Mouse (Mus musculus): ENCODE data around the gene Syngap1.
"Not testable (repeated sequence)": the region's sequence is repeated elsewhere in the genome, so short reads cannot be mapped to it uniquely, and the experiment has no call there.

The Syngap1 gene

DNA sequence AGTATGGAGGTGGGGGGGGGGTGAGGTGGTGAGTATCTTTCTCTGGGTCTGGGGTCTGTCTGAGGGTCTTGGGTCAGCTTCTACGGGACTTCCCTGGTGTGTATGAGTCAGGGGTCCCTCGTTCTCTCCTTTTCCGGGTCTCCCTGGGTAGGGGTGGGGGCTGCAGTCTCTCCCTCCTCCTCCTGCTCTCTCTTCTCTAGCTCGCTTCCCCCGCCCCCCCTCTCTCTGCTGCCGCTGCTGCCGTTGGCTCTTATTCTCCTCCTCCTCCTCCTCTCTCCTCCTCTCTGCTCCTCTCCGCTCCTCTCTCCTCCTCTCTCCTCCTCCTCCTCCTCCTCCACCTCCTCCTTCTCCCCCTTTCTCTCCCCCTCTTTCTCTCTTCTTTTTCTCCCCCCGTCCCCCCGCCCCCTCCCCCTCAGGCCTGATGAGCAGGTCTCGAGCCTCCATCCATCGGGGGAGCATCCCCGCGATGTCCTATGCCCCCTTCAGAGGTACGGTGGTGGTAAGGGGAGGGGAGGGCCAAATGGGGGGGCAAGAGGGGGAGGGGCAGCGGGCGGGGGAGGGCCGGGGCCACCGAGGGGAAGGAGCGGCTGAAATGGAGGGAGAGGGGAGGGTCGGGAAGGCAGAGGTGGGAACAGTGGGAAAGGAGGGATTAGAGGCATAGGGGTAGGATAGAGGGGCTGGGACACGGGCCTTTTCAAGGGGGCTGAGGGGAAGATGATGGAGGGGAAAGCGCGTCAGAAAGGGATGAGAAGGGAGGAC lies at the start of gene Syngap1:
Gene Syngap1, plus strand, starts transcription at position 223 of the 759 bp plus-strand sequence.
- peak; percentile 55 to 76 for DNase-seq (ENCODE audit: inconsistent age in 2 of 2, low spot score in 1 of 2)

DNA sequence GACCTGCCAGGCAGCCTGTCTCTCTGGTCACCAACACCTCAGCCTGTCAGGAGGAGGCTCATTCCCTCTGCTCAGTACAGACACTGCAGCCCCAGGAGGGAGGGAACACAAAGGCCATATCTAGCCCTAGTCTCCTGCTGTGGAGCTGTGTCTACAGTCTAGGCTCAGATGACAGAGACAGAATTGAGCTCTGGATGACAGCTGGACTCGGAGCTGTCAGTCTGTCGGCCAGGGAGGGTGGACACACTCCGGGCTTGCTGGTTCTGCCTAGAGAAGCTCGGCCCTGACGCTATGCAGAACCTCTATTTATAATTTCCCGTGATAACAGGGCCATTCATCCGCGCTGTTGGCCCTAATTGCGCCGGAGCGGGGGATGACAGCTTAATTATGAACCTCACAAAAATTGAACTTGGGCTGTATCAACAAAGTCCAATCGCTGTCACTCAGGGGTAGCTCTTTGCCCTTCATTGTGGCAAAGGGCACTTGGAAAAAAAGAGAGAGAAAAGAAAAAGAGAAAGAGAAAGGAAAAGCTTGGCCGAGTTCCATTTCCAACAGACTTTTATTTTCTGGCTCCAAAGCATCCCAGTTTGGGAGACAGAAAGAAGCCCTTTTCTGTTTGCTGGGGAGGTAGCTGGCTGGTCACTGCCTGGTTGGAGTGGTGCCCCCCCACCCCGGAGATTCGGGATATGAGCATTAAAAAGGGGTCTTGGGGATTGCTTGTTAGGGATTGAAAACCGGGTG lies 48.2 kb upstream of the Syngap1 start:
- DNase-seq (ENCODE audit: inconsistent age in 2 of 2, low spot score in 1 of 2) = peak in 1 of 2 experiments; percentile 40

DNA sequence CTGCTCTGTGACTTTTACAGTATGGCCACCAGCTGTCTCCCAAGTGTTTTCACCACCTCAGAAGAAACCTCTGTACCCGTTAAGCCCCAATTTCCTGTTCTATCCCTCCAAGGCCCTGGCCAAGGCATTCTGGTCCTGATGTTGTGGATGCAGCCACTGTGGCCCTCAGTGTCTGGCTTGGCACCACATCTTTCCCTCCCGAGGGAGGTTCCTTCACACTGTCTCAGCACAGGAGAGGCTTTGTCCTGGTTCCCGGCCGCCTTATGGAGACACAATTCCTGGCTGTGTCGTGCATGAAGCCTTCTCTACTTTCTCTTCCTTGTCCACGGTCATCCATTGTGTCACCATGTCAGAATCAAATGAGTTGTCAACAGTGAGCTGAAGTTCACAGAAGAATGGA lies 47.6 kb upstream of the Syngap1 start:
- DNase-seq (ENCODE audit: inconsistent age in 2 of 2, low spot score in 1 of 2) = no peak

DNA sequence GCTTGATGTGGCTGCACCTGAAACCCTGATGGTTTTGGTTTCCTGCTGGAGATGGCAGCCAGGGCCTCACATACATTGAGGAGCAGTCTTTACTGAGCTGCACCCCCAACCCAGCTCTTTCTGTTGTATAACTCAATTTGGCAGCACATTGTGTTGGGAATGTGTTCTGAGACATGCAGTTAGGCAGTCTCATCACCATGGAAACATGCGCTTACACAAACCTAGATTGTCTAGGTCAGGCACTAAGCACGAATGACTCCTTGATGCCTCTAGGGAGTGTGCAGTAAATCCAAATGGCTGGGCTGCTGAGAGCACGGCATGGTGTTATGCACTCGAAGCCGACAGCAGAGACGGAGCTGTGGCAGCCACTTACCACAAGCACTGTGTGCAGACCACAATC lies 46.7 kb upstream of the Syngap1 start:
- no peak for DNase-seq (ENCODE audit: inconsistent age in 2 of 2, low spot score in 1 of 2)

DNA sequence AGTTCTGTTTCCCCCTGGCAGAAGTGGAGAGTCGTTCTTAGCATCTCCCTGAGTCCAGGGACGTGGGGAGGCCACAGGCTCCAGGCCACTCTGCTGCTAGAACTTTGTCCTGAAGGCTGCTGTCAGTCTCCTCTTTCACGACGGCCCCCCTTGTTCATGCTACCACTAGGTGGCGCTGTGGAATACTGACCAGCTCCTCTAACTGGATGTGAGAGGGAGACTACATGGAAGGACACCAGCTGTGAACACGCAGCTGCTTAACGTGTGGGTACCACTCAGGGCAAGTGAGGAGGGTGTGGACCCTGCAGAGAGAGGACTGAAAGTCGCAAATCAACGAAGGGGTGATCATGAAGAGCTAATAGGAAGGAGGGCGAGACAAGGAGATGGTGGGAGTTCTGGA lies 45.5 kb upstream of the Syngap1 start:
- DNase-seq (ENCODE audit: inconsistent age in 2 of 2, low spot score in 1 of 2) = peak; percentile 66 to 91

DNA sequence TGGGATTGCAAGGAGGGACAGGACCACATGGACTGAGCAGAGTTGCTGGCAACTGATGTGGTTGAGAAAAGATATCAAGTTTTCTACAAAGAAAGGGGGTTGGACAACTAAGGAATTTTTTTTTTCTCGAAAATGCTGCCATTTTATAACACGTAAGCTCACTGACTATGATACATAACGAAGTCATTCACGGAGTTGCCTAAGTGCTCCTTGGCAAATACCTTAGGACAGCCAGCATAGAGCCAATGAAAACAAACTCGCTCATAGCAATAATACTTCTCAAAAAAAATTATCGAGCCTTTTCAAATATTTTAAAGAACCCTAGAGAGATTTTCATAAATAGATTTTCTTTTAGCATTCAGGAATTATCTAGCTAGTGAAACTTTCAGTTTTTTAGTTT lies 40.1 kb upstream of the Syngap1 start:
- no peak for DNase-seq (ENCODE audit: inconsistent age in 2 of 2, low spot score in 1 of 2)

DNA sequence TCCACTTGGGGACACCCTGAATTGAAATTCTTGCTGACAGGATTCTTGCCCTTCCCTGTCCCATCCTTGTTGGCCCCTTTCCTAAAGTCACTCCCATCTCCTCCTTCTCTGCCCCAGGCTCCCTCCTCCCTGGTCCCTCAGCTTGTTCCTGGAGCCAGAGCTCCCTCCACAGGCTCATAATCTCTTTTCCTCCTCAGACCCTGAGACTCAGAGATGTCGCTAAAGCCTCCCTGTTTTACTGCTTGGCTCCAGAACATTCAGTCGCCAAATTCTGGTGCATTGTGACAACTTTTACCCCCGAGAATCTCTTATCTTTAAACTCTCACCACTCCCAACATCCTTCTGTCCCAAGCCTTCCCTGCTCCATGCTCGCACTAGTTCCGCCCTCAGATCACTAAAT lies 36.7 kb upstream of the Syngap1 start:
- DNase-seq (ENCODE audit: inconsistent age in 2 of 2, low spot score in 1 of 2) = no peak

DNA sequence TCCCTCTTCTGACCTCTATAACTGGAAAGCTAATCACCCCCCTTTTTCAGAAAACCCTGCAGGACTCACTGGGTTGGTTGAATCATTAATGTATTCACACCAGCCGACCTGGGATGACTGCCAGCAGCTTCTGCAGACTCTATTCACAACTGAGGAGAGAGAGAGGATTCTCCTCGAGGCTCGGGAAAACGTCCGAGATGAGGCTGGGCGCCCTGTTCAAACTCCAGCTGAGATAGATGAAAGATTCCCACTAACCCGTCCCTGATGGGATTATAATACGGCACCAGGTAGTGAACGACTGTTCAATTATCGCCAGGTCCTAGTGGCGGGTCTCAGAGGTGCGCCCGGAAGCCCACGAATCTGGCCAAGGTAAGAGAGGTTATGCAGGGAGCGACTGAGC lies 33.5 kb upstream of the Syngap1 start:
- DNase-seq (ENCODE audit: inconsistent age in 2 of 2, low spot score in 1 of 2) = not testable (repeated sequence)

DNA sequence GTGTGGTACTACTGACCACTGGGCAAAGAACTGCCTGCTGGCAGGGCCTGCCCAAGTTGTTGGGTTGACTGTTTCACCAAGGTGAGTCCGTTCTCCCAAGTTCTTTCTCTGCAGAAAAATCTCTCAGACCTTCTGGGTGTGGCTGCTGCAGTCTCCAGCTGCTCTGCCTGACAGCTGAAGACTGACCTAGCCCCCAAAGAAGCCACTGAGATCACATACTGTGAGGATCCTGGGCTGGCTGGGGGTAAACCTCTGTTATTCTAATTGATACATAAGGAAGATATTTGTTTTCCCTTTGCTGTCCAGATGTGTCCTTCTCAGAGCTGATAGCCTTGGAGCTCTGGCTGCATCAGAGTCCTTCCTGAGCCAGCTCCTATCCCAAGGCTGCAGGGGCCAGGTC lies 25.8 kb upstream of the Syngap1 start:
- DNase-seq (ENCODE audit: inconsistent age in 2 of 2, low spot score in 1 of 2) = peak in 1 of 2 experiments; percentile 59

DNA sequence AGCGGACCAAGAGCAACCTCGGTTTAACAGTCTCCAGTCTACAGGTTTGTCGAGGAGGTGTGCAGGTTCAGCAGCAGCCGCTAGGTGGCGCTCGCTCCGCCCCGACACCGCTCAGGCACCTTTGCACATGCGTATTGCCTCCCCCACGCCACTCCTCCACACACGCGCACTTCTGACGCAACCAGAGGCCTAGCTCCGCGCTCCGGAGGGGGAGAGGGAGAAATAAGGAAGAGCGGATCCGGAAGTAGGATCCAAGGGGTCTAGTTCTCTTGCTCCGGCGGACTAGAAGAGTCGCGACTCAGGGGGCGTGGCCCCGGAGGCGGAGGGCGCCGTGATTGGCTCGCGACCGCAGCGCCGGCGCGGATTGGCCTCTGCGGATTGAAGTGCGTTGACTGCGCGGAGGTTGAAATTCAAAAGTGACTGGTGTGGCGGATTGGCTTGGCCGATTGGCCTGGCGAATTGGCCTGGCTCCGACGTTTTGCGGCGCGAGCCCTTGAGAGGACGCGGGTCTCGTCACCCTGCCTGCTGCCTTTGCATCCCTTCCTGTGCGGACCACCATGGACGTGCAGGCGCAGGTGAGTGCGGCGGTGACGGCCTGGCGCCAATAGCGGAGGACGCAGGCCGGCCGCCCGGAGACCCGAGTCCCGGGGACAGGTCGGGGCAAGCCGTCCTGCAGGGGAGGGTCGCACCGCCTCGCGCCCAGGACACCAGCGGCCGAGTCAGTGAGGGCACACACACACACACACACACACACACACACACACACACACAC lies 24.2 kb upstream of the Syngap1 start, which contains the start of gene Kifc5b:
Gene Kifc5b, plus strand, starts transcription at position 381 of the 772 bp plus-strand sequence.
- peak; percentile 100 for DNase-seq (ENCODE audit: inconsistent age in 2 of 2, low spot score in 1 of 2)

DNA sequence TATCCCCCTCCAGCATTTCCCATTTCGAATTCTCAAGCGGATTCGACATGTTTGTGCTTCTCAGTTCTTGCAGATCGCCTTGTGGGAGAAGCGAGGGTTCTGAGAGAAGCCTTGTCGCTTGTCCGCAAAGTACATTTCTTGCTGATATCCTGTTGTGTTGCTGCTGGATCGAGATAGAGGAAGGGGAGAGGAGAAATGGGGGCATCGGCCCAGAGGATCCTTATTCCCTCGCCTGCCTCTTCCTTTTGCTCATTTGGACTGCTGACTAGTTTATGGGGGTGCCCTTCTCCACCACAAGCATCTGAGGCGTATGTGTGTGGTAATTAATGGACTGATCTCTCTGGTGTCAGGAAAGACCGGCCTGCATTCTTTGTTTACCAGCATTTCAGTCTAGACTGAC lies 23.5 kb upstream of the Syngap1 start:
- not testable (repeated sequence) for DNase-seq (ENCODE audit: inconsistent age in 2 of 2, low spot score in 1 of 2)

DNA sequence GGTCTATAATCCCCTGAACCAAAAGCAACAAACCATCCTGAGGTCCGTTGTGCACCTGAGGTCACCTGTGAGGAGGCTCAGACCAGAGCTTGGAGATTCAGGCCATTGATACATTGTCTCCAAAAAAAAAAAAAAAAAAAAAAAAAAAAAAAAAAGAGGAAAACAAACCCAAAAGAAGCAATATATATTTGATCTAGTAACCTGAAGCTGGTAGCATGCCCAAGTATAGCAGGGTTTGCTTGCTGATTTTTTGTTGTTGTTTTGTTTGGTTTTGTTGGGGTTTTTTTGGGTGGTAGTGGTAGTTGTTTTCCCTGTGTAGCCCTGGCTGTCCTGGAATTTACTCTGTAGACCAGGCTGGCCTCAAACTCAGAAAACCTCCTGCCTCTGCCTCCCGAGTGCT lies 22.7 kb upstream of the Syngap1 start:
- no peak for DNase-seq (ENCODE audit: inconsistent age in 2 of 2, low spot score in 1 of 2)

DNA sequence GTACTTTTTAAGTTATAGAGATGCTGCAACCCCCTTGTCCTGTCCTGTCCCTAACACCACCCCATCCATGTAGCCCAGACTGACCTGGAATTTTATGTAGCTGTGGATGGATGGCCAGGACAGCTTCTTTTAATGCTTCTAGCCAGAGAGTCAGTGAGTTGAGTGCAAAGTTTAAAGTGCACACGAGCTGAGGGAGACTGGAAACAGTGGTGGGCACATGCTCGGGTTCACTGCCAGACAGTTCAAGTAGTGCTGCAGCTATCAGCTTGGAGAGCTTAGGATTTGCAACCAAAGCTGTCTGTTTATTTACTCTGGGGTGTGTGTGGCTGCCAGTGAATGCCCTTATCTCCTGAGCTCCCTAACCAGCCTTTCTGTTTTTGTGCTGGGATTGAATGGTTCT lies 21.5 kb upstream of the Syngap1 start:
- DNase-seq (ENCODE audit: inconsistent age in 2 of 2, low spot score in 1 of 2) = not testable (repeated sequence)

DNA sequence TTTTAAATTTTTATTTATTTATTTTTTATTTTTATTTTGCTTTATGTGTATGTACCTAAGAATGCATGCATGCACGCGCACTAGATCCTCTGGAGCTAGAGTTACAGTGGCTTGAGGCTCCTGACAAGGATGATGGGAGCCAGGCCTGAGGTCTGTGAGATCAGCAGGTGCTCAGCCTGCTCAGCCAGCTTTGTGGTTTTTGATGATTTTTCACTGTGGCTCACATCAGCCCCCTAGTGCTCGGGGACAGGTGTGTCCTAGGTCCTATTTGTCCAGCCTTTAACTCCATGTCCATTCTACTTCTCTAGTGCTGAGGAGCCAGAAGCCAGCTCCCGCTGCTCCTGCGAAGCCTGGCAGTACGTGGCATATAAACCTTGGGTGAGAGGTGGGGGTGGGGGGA lies 18.7 kb upstream of the Syngap1 start:
- not testable (repeated sequence) for DNase-seq (ENCODE audit: inconsistent age in 2 of 2, low spot score in 1 of 2)

DNA sequence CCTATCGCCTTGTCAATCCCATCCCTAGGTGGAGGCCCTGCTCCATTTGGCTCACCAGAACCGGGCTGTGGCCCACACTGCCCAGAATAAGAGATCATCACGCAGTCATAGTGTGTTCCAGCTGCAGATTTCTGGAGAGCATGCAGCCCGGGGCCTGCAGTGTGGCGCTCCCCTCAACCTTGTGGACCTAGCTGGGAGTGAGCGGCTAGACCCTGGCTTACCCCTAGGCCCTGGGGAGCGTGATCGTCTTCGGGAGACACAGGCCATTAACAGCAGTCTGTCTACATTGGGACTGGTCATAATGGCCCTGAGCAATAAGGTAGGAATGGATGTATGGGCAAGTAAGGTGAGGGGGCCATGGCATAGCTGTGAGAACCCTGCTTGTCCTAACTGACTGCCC lies 15.6 kb upstream of the Syngap1 start:
- DNase-seq (ENCODE audit: inconsistent age in 2 of 2, low spot score in 1 of 2) = not testable (repeated sequence)

DNA sequence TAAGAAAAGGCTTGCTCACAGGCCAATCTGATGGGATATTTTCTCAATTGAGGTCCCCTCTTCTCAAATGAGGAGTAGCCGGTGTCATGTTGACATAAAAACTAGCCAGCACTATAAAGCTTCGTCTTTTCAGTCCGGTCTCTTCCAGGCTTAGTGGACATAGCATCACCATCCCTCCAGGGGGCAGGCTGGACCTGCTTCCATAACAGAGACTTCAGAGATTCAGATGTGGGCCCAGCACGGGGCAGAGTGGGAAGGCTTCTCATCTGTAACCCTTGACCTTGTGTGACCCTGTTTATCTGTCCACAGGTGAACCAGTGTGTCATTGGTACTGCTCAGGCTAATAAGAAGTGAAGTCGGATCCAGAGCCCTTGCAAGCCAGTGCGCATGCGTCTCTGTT lies 9.3 kb upstream of the Syngap1 start:
- peak; percentile 67 to 77 for DNase-seq (ENCODE audit: inconsistent age in 2 of 2, low spot score in 1 of 2)

DNA sequence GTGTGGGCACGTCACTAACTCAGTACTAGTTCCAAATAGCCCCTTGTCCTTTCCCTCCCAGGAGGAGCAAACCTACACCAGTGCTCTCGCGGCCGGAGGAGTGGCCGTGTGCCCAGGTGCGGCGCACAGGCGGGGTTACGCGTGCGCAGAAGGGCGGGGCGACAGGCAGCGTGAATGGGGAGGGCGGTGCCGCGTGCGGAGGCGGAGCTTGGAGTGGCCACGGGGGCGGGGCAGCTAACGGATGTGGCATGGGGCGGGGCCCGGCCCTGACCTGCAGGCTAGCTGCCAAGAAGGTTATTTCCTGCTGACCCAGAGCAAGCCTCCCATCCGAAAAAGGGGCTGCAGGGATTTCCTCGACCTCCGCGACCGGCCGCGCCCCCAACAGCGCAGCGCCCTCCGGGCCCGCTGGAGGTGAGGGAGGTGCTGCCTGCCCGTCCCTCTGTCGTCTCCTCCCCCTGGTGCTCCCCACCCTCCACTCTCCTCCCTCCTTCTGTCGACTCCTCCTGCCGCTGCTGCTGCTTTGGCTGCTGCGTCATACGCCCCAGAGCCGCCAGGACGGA lies 8.1 kb upstream of the Syngap1 start, which contains the start of gene Phf1:
Gene Phf1, plus strand, starts transcription at position 214 of the 560 bp plus-strand sequence.
- peak; percentile 98 to 100 for DNase-seq (ENCODE audit: inconsistent age in 2 of 2, low spot score in 1 of 2)

DNA sequence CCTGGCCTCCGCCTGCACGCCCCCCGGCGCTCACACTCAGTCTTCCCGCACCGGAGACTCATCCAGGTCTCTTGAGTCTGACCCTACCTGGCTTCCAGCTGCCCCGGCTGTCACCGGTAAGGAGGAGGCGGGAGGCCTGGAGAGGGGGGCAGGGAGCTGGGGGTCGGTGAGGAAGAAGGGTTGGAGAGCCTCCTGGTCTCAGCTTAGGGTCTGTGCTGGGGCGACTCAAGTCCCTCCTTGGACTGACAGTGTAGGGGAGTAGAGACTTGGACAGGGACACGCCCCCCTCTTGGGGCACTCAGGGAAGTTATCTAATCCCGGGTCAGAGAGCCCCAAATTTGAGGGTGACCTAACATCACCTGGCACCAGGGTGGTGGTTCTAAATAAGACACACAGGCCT lies 7.6 kb upstream of the Syngap1 start:
- no peak for DNase-seq (ENCODE audit: inconsistent age in 2 of 2, low spot score in 1 of 2)

DNA sequence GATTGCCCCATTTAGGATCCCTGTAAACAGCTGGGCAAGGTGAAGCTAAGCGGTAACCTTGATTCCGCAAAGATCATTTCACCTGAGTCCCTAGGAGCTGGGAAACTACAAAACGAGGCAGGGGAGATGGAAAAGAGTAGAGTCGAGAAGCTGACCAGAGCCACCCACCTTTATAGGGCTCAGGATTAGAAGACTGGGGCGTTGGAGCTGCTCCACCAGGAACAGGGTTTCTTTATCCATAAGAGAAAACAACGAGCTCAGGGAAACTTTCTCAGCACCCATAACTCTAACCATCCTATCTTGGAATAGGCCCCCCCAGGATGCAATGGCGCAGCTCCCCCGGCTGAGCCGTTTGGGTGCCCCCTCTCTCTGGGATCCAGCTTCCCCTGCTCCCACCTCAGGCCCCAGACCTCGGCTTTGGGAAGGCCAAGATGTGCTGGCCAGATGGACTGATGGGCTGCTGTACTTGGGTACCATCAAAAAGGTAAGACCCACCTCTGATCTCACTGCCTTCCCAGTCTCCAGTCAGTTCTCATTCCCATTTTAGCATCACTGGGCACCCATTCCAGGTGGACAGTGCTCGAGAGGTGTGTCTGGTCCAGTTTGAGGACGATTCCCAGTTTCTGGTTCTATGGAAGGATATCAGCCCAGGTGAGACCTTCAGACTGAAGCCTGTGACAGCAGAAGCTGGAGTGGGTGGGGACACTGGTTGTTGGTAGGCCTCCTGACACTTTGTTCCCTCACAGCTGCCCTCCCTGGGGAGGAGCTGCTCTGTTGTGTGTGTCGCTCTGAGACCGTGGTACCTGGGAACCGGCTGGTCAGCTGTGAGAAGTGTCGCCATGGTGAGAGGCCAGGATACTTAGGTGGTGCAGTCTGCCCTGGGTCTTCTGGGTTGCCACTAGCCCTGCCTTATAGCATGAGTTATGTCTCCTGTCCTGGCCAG lies 6.9 kb upstream of the Syngap1 start:
- peak in 1 of 2 experiments; percentile 49 for DNase-seq (ENCODE audit: inconsistent age in 2 of 2, low spot score in 1 of 2)

DNA sequence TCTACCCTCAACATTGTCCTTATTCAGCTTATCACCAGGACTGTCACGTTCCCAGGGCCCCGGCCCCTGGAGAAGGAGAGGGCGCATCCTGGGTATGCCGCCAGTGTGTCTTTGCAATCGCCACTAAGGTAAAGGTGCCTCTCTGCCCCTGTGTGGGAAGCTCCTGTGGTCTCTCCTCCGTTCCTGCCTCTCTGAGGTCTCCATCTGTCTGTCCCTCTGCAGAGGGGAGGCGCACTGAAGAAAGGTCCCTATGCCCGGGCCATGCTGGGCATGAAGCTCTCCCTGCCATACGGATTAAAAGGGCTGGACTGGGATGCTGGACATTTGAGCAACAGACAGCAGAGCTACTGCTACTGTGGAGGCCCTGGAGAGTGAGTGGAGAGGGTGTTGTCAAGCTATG lies 6.0 kb upstream of the Syngap1 start:
- DNase-seq (ENCODE audit: inconsistent age in 2 of 2, low spot score in 1 of 2) = peak in 1 of 2 experiments; percentile 31

Data from adrenal gland, adult (tissue).